Mouse (Mus musculus) G1E (cell line): Measurements from ENCODE around the gene Tmprss12. TPM values are rescaled to one million over a fixed set of nuclear protein-coding genes. Genes with fewer than 3 reads are reported as not detected.
"Not testable (repeated sequence)": the region's sequence is repeated elsewhere in the genome, so short reads cannot be mapped to it uniquely, and the experiment has no call there.

Experiments used
- ATAC-seq: 2 replicates; pipeline ENCODE4 v1.8.0; 2016; ENCODE audit warnings: mild to moderate bottlenecking; ENCODE audit not compliant: insufficient number of reproducible peaks, poor library complexity, low FRiP score, severe bottlenecking; ENCODE audit errors: extremely low read depth
- DNase-seq: peaks from one replicate; pipeline ENCODE4 v3.0.0; 2012; ENCODE audit warnings: low spot score
- H3K27me3 ChIP-seq: 2 replicates; pipeline ENCODE4 v1.6.1; 2012; ENCODE audit warnings: mild to moderate bottlenecking, low read length, inconsistent platforms; ENCODE audit not compliant: insufficient read depth
- H3K36me3 ChIP-seq: replicated peaks from 2 replicates; pipeline ENCODE3; 2012; ENCODE audit warnings: mild to moderate bottlenecking, inconsistent platforms
- H3K4me1 ChIP-seq: 2 replicates; pipeline ENCODE4 v1.6.1; 2012; ENCODE audit warnings: low read depth, low read length, inconsistent platforms, mixed read lengths; ENCODE audit not compliant: insufficient read depth
- H3K4me3 ChIP-seq: 2 replicates; pipeline ENCODE4 v1.5.1; 2012; ENCODE audit warnings: low read depth, mild to moderate bottlenecking, inconsistent platforms, low read length, moderate library complexity, mixed read lengths
- H3K9me3 ChIP-seq: replicated peaks from 2 replicates; pipeline ENCODE4 v1.6.1; 2012; ENCODE audit warnings: inconsistent platforms
- CTCF ChIP-seq: IDR thresholded peaks from 2 replicates; pipeline ENCODE4 v1.5.1; 2012; ENCODE audit warnings: low read depth, low read length, inconsistent platforms, mixed read lengths
- GATA1 ChIP-seq: IDR thresholded peaks from 2 replicates; pipeline ENCODE4 v1.6.1; 2012; ENCODE audit warnings: borderline replicate concordance, low read length, inconsistent platforms, mixed read lengths
- GATA2 ChIP-seq: IDR thresholded peaks from 2 replicates; pipeline ENCODE4 v1.6.1; 2012; ENCODE audit warnings: low read depth, low read length, inconsistent platforms, borderline replicate concordance
- POLR2AphosphoS5 ChIP-seq: IDR thresholded peaks from 2 replicates; pipeline ENCODE4 v1.6.1; 2012; ENCODE audit warnings: low read depth, low read length, inconsistent platforms; ENCODE audit not compliant: insufficient replicate concordance
- TAL1 ChIP-seq: conservative IDR thresholded peaks from 2 replicates; pipeline ENCODE4 v1.6.1; 2012; ENCODE audit warnings: low read depth, low read length, inconsistent platforms, mixed read lengths
- polyA plus RNA-seq: library from polyadenylated mRNA; stranded (reverse); fragments of >175 nt; gene quantifications from 2 replicates; pipeline ENCODE4 v1.2.3, GENCODE M21; 2012
- total RNA-seq, 2 experiments: library from RNA; stranded (forward) in 1 of 2; stranded (reverse) in 1 of 2; fragments of 200-1000 nt in 1 of 2; fragments of >200 nt in 1 of 2; fragmentation: Nextera tagmentation in 1 of 2; gene quantifications; 2 replicates each; pipeline ENCODE4 v1.2.3; 2014 to 2017

Gene Tmprss12
- total and polyA plus RNA-seq, 3 experiments: not detected

- ATAC-seq: no peak
- peaks cover 97% of the 10 kb centered on the region for H3K36me3 ChIP-seq
- peaks cover 29% of the 10 kb centered on the region for H3K4me1 ChIP-seq
Measured at GRCm38 (mm10) chr15:100247296-100247695, 33.3 kb upstream of the Tmprss12 start.

GRCm38 (mm10) chr15:100248665-100249433 lies 31.8 kb upstream of the Tmprss12 start:
- H3K4me1 ChIP-seq: peaks cover 29% of the 10 kb centered on the region
- H3K4me3 ChIP-seq: no peak overlapping the region
- TF ChIP-seq POLR2AphosphoS5 (no peak), TAL1 (no peak), GATA2 (no peak), CTCF (no peak), GATA1 (no peak)
- peaks cover 98% of the 10 kb centered on the region for H3K36me3 ChIP-seq
- H3K9me3 ChIP-seq: no peaks in the 10 kb centered on the region
- DNase-seq: no peak
- no peak for ATAC-seq
- H3K27me3 ChIP-seq: no peaks in the 10 kb centered on the region

More at GRCm38 (mm10) chr15:100247296-100247695, 33.3 kb upstream of the Tmprss12 start:
- no peak for DNase-seq
- H3K27me3 ChIP-seq: no peaks in the 10 kb centered on the region
- no peak overlapping the region for H3K4me3 ChIP-seq
- TF ChIP-seq TAL1 (no peak), POLR2AphosphoS5 (no peak), GATA2 (no peak), GATA1 (no peak), CTCF (no peak)
- H3K9me3 ChIP-seq: no peaks in the 10 kb centered on the region

GRCm38 (mm10) chr15:100251153-100251780 lies 29.4 kb upstream of the Tmprss12 start:
- Histone ChIP-seq H3K4me3 (no peak overlapping the region), H3K4me1 (peaks cover 29% of the 10 kb centered on the region), H3K9me3 (no peaks in the 10 kb centered on the region), H3K36me3 (peaks cover 98% of the 10 kb centered on the region), H3K27me3 (no peaks in the 10 kb centered on the region)
- DNase-seq (no peak), ATAC-seq (no peak)
- TF ChIP-seq CTCF (no peak), GATA2 (no peak), GATA1 (no peak), POLR2AphosphoS5 (no peak), TAL1 (no peak)

- peaks cover 81% of the 10 kb centered on the region for H3K36me3 ChIP-seq
- no peaks in the 10 kb centered on the region for H3K9me3 ChIP-seq
- no peak overlapping the region for H3K4me3 ChIP-seq
- no peaks in the 10 kb centered on the region for H3K27me3 ChIP-seq
- DNase-seq (no peak), ATAC-seq (no peak)
- peaks cover 2% of the 10 kb centered on the region; the same call in 1 of the 2 replicates for H3K4me1 ChIP-seq
- TF ChIP-seq GATA1: no peak
- TF ChIP-seq POLR2AphosphoS5: no peak
- no peak for TF ChIP-seq TAL1
- no peak for TF ChIP-seq CTCF
- TF ChIP-seq GATA2: no peak
Measured at GRCm38 (mm10) chr15:100256386-100256785, 24.3 kb upstream of the Tmprss12 start.

- Histone ChIP-seq H3K36me3 (peaks cover 81% of the 10 kb centered on the region), H3K27me3 (no peaks in the 10 kb centered on the region), H3K9me3 (no peaks in the 10 kb centered on the region), H3K4me1 (peaks cover 3% of the 10 kb centered on the region; the same call in 1 of the 2 replicates), H3K4me3 (no peak overlapping the region)
- TF ChIP-seq GATA1 (no peak), CTCF (no peak), POLR2AphosphoS5 (no peak), TAL1 (no peak)
- no peak for ATAC-seq
- no peak for DNase-seq
Measured at GRCm38 (mm10) chr15:100257305-100257704, 23.3 kb upstream of the Tmprss12 start.

GRCm38 (mm10) chr15:100258646-100259425 lies 21.8 kb upstream of the Tmprss12 start:
- H3K27me3 ChIP-seq: no peaks in the 10 kb centered on the region
- DNase-seq (no peak), ATAC-seq (no peak)
- peaks cover 71% of the 10 kb centered on the region for H3K36me3 ChIP-seq
- H3K4me1 ChIP-seq: peaks cover 3% of the 10 kb centered on the region; the same call in 1 of the 2 replicates
- TF ChIP-seq GATA2: no peak
- H3K9me3 ChIP-seq: no peaks in the 10 kb centered on the region
- no peak overlapping the region for H3K4me3 ChIP-seq

GRCm38 (mm10) chr15:100260351-100260750 lies 20.3 kb upstream of the Tmprss12 start:
- H3K4me1 ChIP-seq, H3K9me3 ChIP-seq, H3K27me3 ChIP-seq, H3K4me3 ChIP-seq, DNase-seq, ATAC-seq: not testable (repeated sequence)
- peaks cover 56% of the 10 kb centered on the region for H3K36me3 ChIP-seq
